Mouse (Mus musculus) Muller cell, postnatal 12 days (primary cell): ENCODE measurements around the gene Grm4.
"Not testable (repeated sequence)": the region's sequence is repeated elsewhere in the genome, so short reads cannot be mapped to it uniquely, and the experiment has no call there.

Experiments
- DNase-seq: peaks from one replicate; pipeline ENCODE4 v3.0.0-alpha.2; 2015; ENCODE audit errors: inconsistent ontology term

The Grm4 gene

GRCm38 (mm10) chr17:27392918-27393317 is 128.3 kb downstream of the Grm4 start:
- no peak for DNase-seq

- no peak for DNase-seq
Observed at GRCm38 (mm10) chr17:27390019-27390418, 131.2 kb downstream of the Grm4 start.

DNA sequence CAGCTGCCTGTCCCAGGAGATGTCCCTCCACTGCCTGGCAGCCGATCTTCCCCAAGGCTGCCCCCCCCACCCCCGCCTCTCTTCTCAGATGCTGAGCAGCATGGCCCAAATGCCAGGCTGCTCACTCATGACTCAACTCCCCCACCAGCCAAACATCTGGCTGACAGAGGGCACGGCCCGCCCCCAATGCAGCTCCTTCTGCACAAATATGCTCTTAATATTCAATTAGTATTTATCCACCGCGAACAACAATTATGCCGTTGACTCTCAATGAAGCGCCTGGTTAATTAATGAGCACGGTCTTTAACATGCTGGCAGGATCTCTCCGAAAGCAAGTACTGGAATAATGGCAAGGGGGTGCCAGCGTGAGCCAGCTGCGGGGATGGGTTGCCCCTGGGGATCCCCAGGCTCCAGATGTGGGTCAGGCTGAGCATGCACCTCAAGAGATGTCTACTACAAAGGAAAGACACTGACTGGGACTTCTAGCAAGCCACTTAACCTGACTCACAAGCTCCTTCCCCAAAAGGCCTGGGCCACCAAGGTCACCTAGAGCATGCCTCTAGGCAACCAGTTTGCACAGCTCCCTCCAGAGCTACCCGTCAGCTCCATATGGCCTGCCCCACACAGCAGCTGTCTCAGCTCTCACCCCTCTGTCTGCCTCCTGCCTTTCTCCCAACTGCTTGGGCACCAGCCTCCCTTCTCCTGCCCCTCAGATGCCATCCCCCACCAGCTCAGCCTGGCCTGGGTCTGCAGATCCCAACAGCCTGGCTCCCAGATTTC is 131.8 kb downstream of the Grm4 start:
- DNase-seq = peak; percentile 23

DNA sequence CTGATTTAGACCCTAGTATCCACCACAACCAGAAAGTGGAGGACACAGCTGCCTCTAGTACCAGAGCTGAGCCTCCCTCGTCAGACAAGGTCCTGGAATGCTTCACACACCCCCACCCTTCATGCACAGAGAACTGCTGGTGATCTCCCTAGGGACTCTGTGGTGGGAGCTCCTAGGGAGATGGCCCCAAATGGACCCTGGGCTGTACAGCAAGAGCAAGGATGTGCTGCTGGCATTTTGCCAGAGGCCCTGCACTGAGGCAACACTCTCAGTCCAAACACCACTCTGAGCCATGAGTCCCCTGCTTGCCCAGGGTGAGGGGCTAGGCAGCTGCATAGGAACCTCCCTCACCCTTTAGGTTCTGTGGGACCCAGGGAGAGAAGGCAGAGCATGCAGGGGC is 134.8 kb downstream of the Grm4 start:
- DNase-seq = no peak

GRCm38 (mm10) chr17:27385513-27386261 is 135.5 kb downstream of the Grm4 start:
- no peak for DNase-seq

GRCm38 (mm10) chr17:27382916-27383315 is 138.3 kb downstream of the Grm4 start:
- no peak for DNase-seq

- DNase-seq = not testable (repeated sequence)
Observed at GRCm38 (mm10) chr17:27380911-27381459, 140.2 kb downstream of the Grm4 start.

DNA sequence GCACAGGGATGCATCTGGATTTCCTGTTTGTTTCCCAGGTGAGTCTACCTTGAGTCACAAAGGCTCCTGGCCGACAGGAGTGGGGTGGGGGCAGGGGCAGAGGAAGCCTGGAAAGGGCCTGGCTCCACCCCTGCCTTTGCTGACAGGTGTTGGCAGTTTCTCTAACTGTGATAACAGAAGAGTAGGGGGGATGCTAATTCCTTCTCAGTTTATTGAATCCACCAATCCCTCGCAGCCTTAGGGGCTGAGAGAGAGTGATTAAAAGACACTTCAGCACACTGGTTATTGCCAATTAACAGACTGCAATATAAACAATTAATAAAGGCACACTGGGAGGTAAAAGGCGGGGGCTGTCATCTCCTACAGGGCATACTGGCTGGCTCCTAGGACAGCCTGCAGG is 142.2 kb downstream of the Grm4 start:
- DNase-seq = no peak

DNA sequence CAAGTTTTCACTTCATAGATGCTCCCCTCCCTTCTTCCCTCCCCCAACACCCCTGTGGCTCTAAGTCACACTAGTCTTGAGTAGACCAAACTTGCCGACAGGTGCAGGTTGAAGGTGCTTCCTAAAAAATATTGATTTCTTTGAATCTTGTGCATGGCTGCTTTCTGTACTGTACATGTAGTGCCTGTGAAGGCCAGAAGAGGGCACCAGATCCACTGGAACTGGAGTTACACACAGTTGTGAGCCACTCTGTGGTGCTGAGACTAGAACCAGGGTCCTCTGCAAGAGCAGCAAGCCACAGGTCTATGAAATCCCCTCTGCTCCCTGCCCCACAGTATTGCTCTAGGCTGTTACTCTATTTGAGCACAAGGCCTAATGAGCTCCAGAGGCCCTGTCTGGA is 144.1 kb downstream of the Grm4 start:
- no peak for DNase-seq

DNA sequence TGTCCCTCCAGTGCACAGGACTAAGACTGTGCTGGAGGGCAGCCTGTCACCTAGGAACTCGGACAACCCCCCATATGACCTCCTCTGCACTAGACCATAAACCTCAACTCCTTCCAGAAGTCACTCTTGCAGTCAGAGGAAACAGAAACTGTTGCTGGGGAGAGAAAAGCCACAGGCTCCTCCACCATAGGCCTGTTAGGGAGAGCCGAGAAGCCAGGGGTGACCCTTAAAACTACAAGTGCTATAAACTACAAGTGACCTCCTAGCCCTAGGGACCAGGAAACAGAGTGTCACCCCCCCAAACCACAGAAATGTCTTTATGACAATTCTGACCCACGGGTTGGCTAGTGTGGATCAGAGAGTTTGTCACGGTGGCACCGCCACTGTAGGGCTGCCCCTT is 145.7 kb downstream of the Grm4 start:
- DNase-seq = no peak
